Mouse (Mus musculus) liver, postnatal 0 days (tissue): ENCODE data around the gene Apoc1.

Experiments
- CTCF ChIP-seq: sonication (generic); IDR thresholded peaks from 2 replicates; pipeline ENCODE4 v1.5.1; 2016; ENCODE audit warnings: antibody characterized with exemption, low read depth
- EP300 ChIP-seq: IDR thresholded peaks from 2 replicates; pipeline ENCODE4 v1.6.1; 2016; ENCODE audit warnings: antibody characterized with exemption, low read depth, mild to moderate bottlenecking

DNA sequence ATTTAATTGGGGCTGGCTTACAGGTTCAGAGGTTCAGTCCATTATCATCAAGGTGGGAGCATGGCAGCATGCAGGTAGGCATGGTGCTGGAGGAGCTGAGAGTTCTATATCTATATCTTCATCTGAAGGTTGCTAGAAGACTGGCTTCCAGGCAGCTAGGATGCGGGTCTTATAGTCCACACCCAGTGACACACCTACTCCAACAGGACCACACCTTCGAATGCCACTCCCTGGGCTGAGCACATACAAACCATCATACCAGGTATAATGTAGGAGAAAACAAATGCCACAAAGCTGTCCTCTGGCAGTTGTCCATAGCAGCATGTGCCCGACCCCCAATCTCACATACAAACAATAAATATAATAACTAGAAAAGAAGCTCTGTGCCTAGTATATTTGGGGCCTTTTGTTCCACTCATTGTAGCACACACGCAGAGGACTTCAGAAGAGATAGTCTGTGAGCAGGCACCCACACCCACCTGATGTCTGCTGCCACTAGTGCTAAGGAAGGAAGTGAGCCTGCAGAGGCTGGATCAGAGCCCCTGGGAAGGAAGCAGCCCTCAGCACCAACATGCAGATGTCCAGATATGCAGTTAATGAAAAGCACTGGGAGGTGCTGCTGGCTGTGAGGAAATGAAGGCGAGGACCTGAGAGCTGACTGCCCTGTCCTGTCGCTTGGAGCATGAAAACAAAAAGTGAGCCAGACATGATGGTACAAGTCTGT, 41.2 kb downstream of the Apoc1 start:
- no peak for TF ChIP-seq CTCF
- no peak for TF ChIP-seq EP300
